Mouse (Mus musculus) brain, embryonic 14.5 days (tissue): ENCODE results near the gene Pear1.

Experiments
- CTCF ChIP-seq: fragments of 200-500 bp; IDR thresholded peaks from 2 replicates; pipeline ENCODE4 v1.5.1; 2012; ENCODE audit warnings: inconsistent platforms, mild to moderate bottlenecking, moderate library complexity, borderline replicate concordance; ENCODE audit not compliant: insufficient read depth, insufficient read length; ENCODE audit errors: extremely low read depth
- POLR2A ChIP-seq: fragments of 200-500 bp; IDR thresholded peaks from 2 replicates; pipeline ENCODE4 v1.6.1; 2012; ENCODE audit warnings: mild to moderate bottlenecking, inconsistent platforms, borderline replicate concordance; ENCODE audit not compliant: poor library complexity, insufficient read depth, insufficient read length, severe bottlenecking; ENCODE audit errors: extremely low read depth

DNA sequence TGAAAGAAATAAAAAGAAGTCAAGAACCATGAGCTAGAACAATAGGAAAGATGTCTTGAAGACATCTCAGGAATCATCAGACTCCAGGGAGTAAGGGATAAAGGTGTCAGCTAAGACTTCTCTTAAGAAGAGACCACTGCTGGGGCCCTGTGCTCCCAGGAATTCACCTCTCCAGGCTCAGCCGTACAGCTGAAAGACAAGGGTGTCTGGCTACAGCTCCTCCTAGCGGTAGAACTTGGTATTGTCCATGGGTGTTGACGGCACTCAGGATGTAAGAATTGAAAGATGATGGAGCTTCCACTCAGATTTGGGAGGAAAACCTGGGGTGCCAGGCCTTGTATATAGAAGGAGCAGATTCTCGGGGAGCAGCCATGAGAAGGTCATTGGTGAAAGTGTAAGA lies 14.5 kb upstream of the Pear1 start:
- TF ChIP-seq CTCF: peak; percentile 90
- TF ChIP-seq POLR2A: no peak
